Mouse (Mus musculus): ENCODE measurements at regions not wholly inside any gene's neighbourhood (a gene's known extent, or its start where the extent isn't known, plus 50 kb on each side); places are given as distances from the start of the nearest gene placed in this dataset.

DNA sequence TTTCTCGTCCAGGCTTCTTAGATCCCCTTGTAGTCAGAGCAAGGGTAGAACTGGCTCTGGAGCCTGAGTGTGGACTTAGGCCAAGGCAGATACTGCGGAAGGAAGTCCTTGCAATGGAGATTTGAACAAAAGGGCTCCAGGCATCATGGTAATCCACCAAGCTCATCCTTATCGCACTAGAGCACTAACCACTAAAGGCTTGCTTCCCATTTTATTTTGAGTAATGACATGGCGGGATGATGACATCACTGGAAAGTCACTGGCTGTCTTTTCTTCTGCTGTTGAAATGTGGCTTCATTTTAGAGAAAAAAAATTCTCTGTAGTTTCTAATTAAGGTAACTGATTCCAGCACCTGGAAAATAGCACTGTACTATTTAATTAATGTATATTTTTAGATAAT lies 137.4 kb upstream of the Cnr1 start:
- no peak for DNase-seq (ENCODE audit: low read depth, low spot score)

DNA sequence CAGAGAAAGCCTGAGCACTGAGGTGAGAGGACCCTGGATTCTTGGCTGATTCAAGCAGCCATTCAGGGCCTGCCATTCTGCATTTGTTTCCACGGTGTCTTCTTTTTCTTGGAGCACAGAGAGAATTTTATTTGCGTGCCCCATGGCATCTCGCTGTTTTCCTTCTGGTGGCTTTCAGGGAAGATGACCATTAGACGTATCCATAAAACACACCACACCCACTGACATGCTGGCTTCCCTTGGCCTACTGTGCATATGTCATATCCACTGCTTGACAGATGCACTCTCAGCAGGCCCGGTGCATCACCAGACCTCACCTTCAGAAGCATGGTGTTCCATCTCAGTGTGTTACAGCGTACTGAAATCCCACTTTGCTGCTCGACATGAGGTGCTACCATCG lies 131.0 kb upstream of the Cnr1 start:
- no peak for DNase-seq (ENCODE audit: low read depth, low spot score)

DNA sequence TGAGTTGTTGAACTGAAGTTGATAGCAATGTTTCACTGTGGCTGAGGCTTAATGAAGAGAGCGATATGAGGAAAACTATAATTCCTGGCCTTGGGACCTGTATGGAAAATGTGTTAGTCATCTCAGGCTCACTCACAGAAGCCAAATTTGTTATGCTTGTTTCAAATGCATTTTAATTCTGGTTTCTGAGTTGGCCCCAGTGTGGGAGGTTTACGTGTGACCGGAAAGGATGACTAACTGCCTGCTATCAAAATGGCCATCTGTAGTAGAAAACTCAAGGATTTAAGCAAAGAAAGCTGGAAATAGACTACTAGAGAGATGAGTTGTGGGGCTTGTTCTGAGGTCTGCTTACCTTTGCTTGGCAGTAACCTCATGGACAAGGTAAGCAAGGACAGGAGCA lies 128.9 kb upstream of the Cnr1 start:
- no peak for DNase-seq (ENCODE audit: low read depth, low spot score)

DNA sequence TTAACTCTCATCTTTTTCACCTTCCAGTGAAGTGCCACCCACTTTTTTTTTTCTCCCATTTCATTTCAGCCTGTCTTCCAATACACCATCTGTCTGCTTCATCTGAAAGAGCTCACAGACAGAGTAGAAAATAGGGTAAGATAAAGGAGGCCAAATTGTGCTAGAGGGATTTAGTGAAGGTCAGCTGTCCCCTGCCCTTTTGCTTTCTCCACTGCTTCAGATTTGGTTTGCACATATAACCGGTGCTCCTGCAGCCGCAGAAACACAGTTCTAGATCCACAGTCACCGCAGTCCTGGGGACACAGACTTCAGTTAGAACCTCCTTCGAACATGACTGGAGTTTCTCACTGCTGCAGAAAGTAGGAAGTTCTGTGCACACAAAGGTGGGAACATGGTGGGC lies 126.4 kb upstream of the Cnr1 start:
- no peak for DNase-seq (ENCODE audit: low read depth, low spot score)

DNA sequence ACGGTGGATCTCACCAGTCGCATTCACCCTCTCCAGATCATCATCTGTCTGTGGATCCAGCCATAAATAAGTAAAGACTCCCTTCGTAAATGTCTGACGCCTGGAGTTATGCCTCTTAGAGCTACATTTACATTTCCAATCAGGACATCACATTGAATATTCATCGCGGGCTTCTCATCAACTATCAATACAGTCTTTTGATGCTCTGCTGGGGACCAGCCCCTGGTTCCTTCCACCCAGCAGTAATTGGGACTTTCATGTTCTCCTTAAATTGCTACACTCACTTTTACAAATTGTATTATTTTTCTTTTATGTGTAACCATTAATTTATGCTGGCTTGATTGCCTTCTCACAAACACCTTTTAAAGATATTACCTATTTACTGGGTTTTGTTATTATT lies 125.7 kb upstream of the Cnr1 start:
- no peak for DNase-seq (ENCODE audit: low read depth, low spot score)

DNA sequence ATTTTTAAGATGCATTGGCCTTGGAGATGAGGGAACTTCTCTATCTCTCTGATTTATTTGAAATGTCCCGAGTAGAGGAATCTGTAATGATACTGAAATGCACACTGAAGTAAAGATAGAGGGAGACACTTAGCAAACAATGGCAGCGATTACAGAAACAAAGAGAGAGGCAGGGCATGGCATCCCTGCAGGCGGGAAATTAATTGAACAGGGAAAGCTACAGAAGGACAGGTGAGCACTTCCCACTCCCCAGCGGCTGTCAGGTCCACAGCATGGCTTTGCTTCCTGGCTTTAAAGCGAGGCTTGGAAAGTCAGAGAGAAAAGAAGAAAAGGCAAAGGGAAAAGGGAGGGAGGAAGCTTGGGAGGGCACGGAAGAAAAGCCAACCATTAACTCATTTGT lies 125.3 kb upstream of the Cnr1 start:
- no peak for DNase-seq (ENCODE audit: low read depth, low spot score)

DNA sequence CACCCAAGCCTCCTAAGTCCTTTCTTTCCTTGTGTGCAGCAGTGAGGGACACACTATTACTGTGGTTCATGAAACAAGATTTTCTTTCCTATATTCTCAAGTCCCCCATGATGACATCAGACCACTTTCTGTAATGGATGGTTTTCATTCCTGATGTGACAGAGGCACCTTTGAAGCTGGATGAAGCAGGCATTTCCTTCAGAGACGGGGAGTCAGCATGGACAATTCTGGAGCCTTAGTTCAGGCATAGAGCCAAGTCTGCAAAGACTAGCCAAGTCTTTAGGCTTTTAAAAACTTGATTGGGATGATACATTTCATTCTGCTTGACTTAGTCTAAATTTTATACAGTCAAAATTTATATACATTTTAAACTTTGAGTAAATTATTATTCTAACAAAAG lies 124.6 kb upstream of the Cnr1 start:
- no peak for DNase-seq (ENCODE audit: low read depth, low spot score)

DNA sequence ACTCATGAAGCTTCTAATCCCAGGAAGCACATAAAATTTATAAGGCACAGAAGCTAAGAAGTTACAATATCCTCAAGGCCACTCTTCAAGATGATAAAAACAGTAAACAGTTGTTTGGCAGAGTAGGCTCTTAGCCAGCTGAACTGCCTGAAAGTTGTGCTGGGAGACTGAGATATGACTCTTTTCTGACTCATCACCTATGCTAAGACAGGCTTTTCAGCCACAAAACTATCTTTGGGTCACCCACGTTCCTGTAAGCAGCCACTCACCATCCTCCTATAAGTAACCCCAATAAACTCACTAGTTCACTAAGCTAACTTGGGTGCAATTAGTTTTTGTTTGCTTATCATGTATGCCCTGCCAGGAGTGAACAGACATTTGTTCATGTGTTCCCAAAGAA lies 112.1 kb upstream of the Cnr1 start:
- no peak for DNase-seq (ENCODE audit: low read depth, low spot score)

DNA sequence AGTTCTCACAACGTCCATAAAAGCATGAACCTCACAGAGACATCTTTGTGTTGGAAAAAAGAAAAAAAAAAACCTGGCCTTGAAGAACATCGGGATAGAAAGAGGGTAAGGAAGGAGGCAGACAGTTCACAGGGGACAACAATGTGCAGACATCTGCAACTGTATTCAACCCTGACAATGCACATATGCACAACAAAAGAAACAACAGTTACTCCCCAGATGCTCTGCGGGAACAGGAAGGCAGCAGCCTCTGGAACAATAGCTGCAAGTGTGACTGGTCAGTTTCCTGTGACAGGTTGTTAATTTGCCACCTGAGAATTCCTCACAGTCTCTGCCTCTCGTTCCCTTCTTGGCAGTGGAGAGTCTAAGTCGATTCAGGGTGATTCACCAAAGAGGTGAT lies 100.5 kb upstream of the Cnr1 start:
- DNase-seq (ENCODE audit: low read depth, low spot score) = no peak

DNA sequence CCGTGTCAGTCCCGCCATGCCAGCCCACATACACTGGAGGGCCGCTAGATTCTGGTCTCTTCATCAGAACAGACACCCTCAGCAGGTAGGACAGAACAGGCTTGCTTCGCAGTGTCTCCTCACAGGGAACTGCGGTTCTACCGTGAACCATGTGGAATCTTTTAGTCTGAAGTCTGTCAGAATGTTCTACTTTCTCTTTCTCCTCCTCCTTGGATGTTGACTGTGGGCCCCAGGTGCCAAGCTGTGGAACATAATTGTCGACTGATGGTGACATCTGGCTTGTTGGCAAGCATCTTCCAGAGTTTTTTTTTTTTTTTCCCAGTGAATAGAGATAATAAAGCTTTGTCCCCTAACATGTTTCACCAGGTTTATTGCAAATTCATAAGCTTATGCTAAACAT lies 91.3 kb upstream of the Cnr1 start:
- DNase-seq (ENCODE audit: low read depth, low spot score) = no peak

DNA sequence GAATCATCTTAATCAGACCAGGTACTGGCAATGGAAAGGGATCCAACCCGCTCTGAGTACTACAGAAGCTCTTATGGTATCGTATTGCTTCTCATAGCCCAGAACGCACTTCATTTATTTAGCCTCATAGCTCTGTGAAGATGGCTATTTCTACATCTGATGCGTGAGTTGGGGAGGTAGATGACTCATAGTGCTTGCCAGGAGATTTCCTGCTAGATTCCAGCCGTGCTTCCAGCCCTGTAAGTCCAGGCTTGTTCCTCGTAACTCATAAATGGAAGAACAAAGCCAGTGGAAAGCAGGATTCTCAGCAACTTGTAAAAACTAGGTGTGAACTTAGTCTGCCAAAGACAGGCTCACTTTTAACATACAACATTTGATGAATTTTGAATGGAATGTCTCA lies 86.0 kb upstream of the Cnr1 start:
- DNase-seq (ENCODE audit: low read depth, low spot score) = no peak

DNA sequence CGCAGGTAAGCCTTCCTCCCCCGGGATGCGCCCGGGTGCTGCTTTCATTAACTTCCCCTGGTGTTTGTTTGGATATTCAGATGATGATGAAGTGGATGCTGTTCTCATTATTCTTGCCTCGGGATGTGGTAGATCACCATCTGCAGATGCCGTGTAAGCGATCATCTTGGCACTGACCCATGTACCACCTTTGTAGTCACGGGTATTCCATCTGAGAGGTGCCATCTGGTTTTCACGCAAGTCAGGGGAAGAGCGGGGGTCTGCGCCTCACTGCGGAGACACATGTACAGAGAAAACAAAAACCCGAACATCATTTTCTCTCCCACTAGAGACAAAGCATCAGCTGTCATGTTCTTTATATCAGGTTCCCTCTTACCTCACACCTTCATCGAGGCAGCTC lies 84.3 kb upstream of the Cnr1 start:
- no peak for DNase-seq (ENCODE audit: low read depth, low spot score)

DNA sequence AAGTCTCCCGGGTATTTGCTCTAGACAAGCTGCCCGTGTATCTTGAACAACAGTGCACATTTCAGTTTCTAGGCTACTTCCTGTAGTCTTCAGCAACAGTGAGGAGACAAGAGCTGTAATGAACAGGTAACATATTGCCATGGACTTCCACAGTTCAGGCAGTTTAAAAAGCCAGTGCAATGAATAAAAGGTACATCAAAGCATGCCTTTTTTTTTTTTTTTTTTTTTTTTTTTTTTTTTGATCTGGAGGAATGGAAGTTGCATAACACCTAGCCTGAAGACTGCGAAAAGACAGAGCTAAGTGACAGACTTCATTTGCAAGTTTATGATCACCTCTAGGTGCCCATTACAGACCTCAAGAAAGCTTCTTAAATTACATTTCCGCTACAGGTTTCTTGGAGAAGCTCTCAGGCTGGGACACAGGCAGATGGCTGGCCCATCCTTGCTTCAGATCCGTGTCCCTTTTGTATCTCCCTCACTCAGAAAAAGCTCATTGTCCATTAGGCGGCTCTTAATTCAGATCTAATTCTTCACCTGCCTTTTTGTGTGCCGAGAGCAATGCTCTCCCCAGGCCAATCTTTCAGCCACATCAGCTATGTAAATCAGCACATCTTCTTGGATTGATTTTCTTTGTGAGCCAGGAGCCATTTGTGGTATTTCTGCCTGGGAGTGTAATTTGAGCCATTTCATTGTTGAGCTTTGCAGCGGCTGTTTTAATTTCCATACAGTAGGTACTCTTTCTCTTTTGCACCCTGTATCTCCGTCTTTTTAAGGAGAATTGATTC lies 78.6 kb upstream of the Cnr1 start:
- DNase-seq (ENCODE audit: low read depth, low spot score) = no peak

DNA sequence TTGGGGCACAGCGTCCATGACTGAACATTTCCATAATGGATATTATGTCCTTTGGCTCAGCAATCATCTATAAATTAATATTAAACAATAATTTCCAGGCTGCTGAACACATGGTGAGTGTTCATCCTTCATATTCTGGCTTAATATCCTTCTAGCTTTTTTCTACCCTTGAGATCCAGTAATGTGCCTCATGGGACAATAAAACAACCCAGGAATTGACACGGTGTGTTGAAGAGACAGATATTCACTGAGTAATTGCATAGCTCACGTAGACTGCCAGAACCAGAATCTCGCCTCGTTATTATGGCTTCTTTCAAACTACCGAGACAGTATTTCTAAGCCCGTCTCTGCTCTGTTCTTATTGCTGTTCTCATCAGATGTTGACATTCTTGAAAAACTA lies 74.1 kb upstream of the Cnr1 start:
- no peak for DNase-seq (ENCODE audit: low read depth, low spot score)

DNA sequence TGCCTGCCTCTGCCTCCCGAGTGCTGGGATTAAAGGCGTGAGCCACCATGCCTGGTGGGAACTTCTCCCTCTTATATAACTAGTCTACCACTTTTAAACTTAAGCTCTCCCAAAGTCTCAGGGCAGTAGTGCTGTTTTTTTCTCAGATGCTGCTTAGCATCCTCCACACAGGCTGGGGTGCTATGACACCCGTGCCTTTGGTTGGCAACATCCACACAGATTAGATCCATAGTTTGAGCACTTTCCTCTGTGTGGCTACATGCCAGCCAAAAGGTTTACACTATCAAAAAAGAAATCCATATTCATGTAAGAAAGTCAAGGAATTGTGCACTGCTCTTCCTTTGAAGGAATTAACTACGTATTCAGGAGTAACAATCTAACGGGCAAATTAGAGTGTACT lies 72.1 kb upstream of the Cnr1 start:
- no peak for DNase-seq (ENCODE audit: low read depth, low spot score)

DNA sequence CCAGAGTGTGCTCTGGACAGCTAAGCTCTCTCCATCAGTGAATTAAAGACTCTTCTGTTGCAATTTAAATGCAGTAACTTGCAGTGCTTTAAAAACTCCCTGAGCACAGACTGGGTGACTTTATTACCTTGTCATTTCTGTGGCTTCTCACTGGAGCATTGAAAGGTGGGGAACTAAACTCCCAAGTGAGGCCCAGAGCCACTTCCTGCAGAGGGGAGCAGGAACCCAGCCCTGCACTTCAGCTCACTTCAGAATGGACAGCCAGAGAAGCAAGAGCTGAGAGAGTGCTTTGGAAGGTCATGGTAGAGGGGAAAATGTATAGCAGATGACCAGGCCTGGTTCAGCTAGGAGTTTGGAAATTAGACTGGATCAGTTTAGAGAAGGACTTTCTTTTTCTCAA lies 69.3 kb upstream of the Cnr1 start:
- DNase-seq (ENCODE audit: low read depth, low spot score) = no peak

DNA sequence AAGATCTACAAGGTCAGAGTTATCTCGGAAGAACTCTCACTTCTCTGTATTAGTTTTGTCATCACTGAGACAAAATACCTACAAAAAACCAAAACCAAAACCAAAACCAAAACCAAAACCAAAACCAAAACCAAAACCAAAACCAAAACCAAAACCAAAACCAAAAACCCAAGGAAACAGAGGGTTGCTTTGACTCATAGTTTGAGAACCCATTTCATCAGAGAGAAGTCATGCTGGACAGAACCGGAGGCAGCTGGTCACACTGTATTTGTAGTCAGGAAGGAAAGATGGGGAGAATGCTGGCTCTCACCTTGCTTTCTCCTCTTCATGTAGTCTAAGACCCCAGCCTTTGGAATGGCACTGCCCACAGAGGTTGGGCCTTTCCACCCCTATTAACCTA lies 57.3 kb upstream of the Cnr1 start:
- no peak for DNase-seq (ENCODE audit: low read depth, low spot score)

DNA sequence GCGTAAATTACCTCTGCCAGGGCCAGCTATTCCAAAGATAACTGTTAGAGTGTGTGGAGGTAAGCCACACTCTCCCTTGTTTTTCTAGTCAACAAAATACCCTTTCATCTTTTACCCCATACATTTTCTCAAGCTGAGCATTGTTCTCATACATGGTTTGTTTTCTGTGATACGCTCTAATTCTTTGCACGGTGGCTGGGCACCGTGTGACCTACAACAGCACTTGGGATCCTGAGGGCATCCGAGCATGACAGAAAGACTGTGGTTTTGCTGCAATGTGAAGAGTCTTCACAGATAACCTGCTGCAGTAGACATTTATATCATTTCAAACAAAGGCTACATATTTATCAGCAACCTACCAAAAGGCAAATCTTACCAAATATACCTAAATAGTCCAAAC lies 55.1 kb upstream of the Cnr1 start:
- no peak for DNase-seq (ENCODE audit: low read depth, low spot score)
